Mouse (Mus musculus) forebrain, postnatal 0 days (tissue): ENCODE results near the gene Gdpd1. TPM values are rescaled to one million over a fixed set of nuclear protein-coding genes. Genes with fewer than 3 reads are reported as not detected.
"Not testable (repeated sequence)": the region's sequence is repeated elsewhere in the genome, so short reads cannot be mapped to it uniquely, and the experiment has no call there.

Experiments used
- ATAC-seq: fragments of 200-750 bp; cut with Nextera tagmentation; 2 replicates; pipeline ENCODE4 v1.8.0; 2017; ENCODE audit warnings: mild to moderate bottlenecking, moderate library complexity
- DNase-seq: peaks from one replicate; pipeline ENCODE4 v3.0.0-alpha.2; 2015
- H3K27ac ChIP-seq: fragments of 300-500 bp; sonication (generic); 2 replicates; pipeline ENCODE4 v1.5.1; 2014; ENCODE audit warnings: low read depth, mild to moderate bottlenecking, antibody characterized with exemption, low read length, moderate library complexity, mixed read lengths
- H3K27me3 ChIP-seq: fragments of 300-500 bp; sonication (generic); 2 replicates; pipeline ENCODE4 v1.6.1; 2014; ENCODE audit warnings: mild to moderate bottlenecking, low read length, mixed read lengths; ENCODE audit not compliant: insufficient read depth
- H3K36me3 ChIP-seq: fragments of 300-500 bp; sonication (generic); 2 replicates; pipeline ENCODE4 v1.6.1; 2014; ENCODE audit warnings: mild to moderate bottlenecking, moderate library complexity; ENCODE audit not compliant: insufficient read depth
- H3K4me1 ChIP-seq: fragments of 300-500 bp; sonication (generic); 2 replicates; pipeline ENCODE4 v1.6.1; 2014; ENCODE audit warnings: antibody characterized with exemption; ENCODE audit not compliant: insufficient read depth
- H3K4me2 ChIP-seq: fragments of 300-500 bp; sonication (generic); 2 replicates; pipeline ENCODE4 v1.6.1; 2014; ENCODE audit warnings: low read depth, mild to moderate bottlenecking, moderate library complexity
- H3K4me3 ChIP-seq: fragments of 300-500 bp; sonication (generic); 2 replicates; pipeline ENCODE4 v1.5.1; 2014; ENCODE audit warnings: low read depth, low read length, mixed read lengths
- H3K9ac ChIP-seq: fragments of 300-500 bp; sonication (generic); 2 replicates; pipeline ENCODE4 v1.6.1; 2014; ENCODE audit warnings: mild to moderate bottlenecking
- H3K9me3 ChIP-seq: fragments of 300-500 bp; sonication (generic); 2 replicates; pipeline ENCODE4 v1.6.1; 2016; ENCODE audit warnings: low read length
- CTCF ChIP-seq: sonication (generic); IDR thresholded peaks from 2 replicates; pipeline ENCODE4 v1.5.1; 2016; ENCODE audit warnings: antibody characterized with exemption, control low read depth, low read depth
- WGBS: fragments of 180-500 bp; shearing (Covaris S2); extraction: QIAGEN DNeasy Blood & Tissue Kit; methylation state at CpG from one replicate; pipeline ENCODE4 v1.1.7; 2014; 5-methylcytosine and 5-hydroxymethylcytosine counted together
- polyA plus RNA-seq: library from polyadenylated mRNA; unstranded; fragments of >200 nt; fragmentation: Nextera tagmentation; extraction: Ambion mirVana; gene quantifications from 2 replicates; pipeline ENCODE4 v1.2.1, GENCODE M21; 2015
- total RNA-seq: library from RNA; depleted of rRNA; stranded (reverse); fragments of >200 nt; gene quantifications from 2 replicates; pipeline ENCODE4 v1.2.3, GENCODE M21; 2014

Gdpd1 gene
- total and polyA plus RNA-seq, 2 experiments from 2014 or later: 85.2 to 182 TPM

- no peak overlapping the region for H3K27ac ChIP-seq
- no peak overlapping the region for H3K4me3 ChIP-seq
- no peak overlapping the region for H3K4me2 ChIP-seq
- no peaks in the 10 kb centered on the region for H3K27me3 ChIP-seq
- H3K9me3 ChIP-seq: no peaks in the 10 kb centered on the region
- DNase-seq (no peak), ATAC-seq (no peak)
- 76% methylated on average over 9 of the region's 9 CpGs for WGBS
- no peaks in the 10 kb centered on the region for H3K36me3 ChIP-seq
- H3K4me1 ChIP-seq: no peaks in the 10 kb centered on the region
- TF ChIP-seq CTCF: no peak
- no peak overlapping the region for H3K9ac ChIP-seq
These were observed 47.6 kb downstream of the Gdpd1 start for GRCm38 (mm10) chr11:87026096-87026875.

- no peak overlapping the region for H3K9ac ChIP-seq
- H3K4me3 ChIP-seq: no peak overlapping the region
- DNase-seq (no peak), ATAC-seq (no peak)
- TF ChIP-seq CTCF: no peak
- H3K27ac ChIP-seq: no peak overlapping the region
- no peaks in the 10 kb centered on the region for H3K4me1 ChIP-seq
- H3K4me2 ChIP-seq: no peak overlapping the region
- WGBS: 78% methylated on average over 3 of the region's 3 CpGs
- no peaks in the 10 kb centered on the region for H3K36me3 ChIP-seq
- H3K27me3 ChIP-seq: no peaks in the 10 kb centered on the region
- no peaks in the 10 kb centered on the region for H3K9me3 ChIP-seq
These were observed 48.5 kb downstream of the Gdpd1 start for GRCm38 (mm10) chr11:87025351-87025750.

GRCm38 (mm10) chr11:87023240-87023639, 50.6 kb downstream of the Gdpd1 start:
- H3K27ac ChIP-seq, ATAC-seq, H3K27me3 ChIP-seq, H3K36me3 ChIP-seq, H3K4me3 ChIP-seq, H3K9ac ChIP-seq, H3K4me1 ChIP-seq, DNase-seq, H3K4me2 ChIP-seq, H3K9me3 ChIP-seq: not testable (repeated sequence)
- 73% methylated on average over 7 of the region's 8 CpGs for WGBS

- DNase-seq (no peak), ATAC-seq (no peak)
- WGBS: 72% methylated on average over 4 of the region's 4 CpGs
- Histone ChIP-seq H3K4me1 (no peaks in the 10 kb centered on the region), H3K4me3 (no peak overlapping the region), H3K9me3 (no peaks in the 10 kb centered on the region), H3K27ac (no peak overlapping the region), H3K27me3 (no peaks in the 10 kb centered on the region), H3K36me3 (no peaks in the 10 kb centered on the region), H3K9ac (no peak overlapping the region), H3K4me2 (no peak overlapping the region)
- no peak for TF ChIP-seq CTCF
These were observed 51.1 kb downstream of the Gdpd1 start for GRCm38 (mm10) chr11:87022765-87023164.

- Histone ChIP-seq H3K36me3 (no peaks in the 10 kb centered on the region), H3K4me1 (no peaks in the 10 kb centered on the region), H3K9ac (no peak overlapping the region), H3K27ac (no peak overlapping the region), H3K4me3 (no peak overlapping the region), H3K4me2 (no peak overlapping the region), H3K27me3 (no peaks in the 10 kb centered on the region), H3K9me3 (no peaks in the 10 kb centered on the region)
- DNase-seq: no peak
- ATAC-seq: no peak
- no peak for TF ChIP-seq CTCF
These were observed 52.3 kb downstream of the Gdpd1 start for GRCm38 (mm10) chr11:87021551-87021950.

- no peaks in the 10 kb centered on the region for H3K36me3 ChIP-seq
- H3K27ac ChIP-seq: no peak overlapping the region
- no peak for TF ChIP-seq CTCF
- H3K9me3 ChIP-seq: no peaks in the 10 kb centered on the region
- no peak overlapping the region for H3K9ac ChIP-seq
- no peak overlapping the region for H3K4me2 ChIP-seq
- H3K27me3 ChIP-seq: no peaks in the 10 kb centered on the region
- H3K4me1 ChIP-seq: no peaks in the 10 kb centered on the region
- ATAC-seq: no peak
- H3K4me3 ChIP-seq: no peak overlapping the region
- DNase-seq: no peak
- WGBS: 83% methylated on average over 5 of the region's 5 CpGs
These were observed 53.4 kb downstream of the Gdpd1 start for GRCm38 (mm10) chr11:87020449-87020848.

- no peaks in the 10 kb centered on the region for H3K4me1 ChIP-seq
- H3K4me3 ChIP-seq: no peak overlapping the region
- WGBS: 88% methylated on average over 8 of the region's 8 CpGs
- no peak overlapping the region for H3K27ac ChIP-seq
- H3K27me3 ChIP-seq: no peaks in the 10 kb centered on the region
- ATAC-seq (no peak), DNase-seq (no peak)
- no peaks in the 10 kb centered on the region for H3K36me3 ChIP-seq
- no peak overlapping the region for H3K9ac ChIP-seq
- TF ChIP-seq CTCF: no peak
- no peak overlapping the region for H3K4me2 ChIP-seq
- H3K9me3 ChIP-seq: no peaks in the 10 kb centered on the region
These were observed 54.4 kb downstream of the Gdpd1 start for GRCm38 (mm10) chr11:87019431-87019830.
